Mouse (Mus musculus) thymus, postnatal 36 days (tissue): ENCODE measurements around the gene Cox17.

Experiments used
- DNase-seq, 2 experiments: peaks; one replicate each; pipeline ENCODE4 v3.0.0; 2022; ENCODE audit warnings: mixed read lengths in 2 of 2

The Cox17 gene

DNA sequence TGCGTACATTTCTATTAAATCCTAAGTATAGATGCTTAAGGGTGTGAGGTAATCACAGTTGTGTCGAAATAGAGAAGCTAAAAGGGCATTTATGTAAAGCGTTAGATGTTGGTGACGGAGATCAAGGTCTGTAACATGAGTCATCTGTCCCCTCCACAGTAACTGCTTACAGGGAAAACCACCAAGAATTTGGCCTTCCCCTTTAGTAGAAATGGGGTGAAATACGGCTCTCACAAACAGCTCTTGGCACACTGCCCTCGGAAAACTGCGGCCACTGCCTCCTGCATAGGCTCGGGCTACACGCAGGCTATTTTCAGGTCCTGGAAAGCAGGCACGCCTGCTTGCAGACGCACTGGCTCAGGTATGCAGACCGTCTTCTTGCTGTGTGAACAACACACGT lies 49.4 kb downstream of the Cox17 start:
- DNase-seq = no peak

DNA sequence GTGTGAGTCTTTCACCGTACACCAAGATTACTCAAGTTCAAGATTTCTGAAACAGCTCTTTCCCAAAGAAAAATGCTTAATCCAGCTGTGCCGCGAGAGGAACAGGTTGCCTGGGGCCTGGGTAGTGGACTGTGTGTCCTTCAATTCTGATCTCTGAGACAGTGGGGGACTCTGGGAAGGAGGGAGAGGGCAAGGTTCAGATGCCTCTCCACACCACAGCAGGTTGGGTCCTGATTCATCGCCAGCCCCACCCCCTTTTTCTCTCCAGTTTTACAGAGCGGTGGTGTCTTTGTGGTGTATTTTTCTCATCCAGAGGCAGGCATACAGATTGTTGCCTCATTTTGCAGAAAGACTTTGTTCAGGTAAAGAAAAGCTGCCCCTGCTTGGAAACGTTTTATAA lies 51.5 kb downstream of the Cox17 start:
- DNase-seq = no peak

DNA sequence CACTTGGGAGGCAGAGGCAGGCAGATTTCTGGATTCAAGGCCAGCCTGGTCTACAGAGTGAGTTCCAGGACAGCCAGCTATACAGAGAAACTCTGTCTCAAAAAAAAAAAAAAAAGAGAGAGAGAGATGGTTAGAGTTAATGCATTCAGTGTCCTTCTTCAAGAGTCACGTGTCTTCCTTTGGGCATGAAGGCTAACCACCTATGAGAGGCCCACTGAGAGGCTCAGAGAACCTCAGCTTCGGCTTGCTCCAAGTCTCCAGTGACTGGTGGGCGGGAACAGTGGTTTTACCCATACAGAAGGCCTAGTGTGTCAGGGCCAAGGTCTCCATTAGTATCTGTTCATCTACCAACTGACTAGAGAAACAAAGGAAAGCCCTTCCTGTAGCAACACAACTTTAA lies 52.3 kb downstream of the Cox17 start:
- DNase-seq = no peak

DNA sequence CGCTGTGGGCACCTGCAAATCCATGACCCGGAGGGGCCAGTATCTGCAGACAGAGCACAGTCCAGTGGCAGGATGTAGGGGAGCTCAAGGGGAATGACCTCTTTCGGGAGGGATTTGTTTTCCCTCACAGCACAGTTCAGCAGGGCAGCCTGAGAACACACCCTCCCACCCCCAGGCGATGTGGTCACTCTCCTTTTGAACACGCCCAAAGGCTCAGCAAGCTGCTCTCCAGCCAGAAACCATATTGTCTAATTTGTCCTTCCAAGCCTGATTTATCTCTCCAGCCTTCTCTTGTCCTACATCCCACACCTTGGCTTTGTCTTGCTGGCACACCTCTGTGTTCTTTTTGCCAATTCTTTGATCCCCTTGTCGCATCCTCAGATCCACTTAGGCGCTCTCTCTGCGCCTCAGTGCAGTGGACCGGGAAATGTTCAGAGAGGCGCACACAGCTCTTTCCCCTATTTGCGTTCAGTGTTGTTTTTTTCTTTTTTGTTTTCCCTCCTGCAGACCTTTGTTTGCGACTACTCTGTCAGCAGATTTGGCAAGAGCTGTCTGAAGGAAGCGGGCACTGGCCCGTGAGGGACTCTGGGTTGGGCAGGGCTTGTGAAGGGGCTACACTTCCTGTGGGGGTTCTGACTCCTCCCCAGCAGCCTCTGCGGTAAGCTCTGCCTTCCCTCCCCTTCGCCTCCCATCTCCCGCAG lies 52.9 kb downstream of the Cox17 start:
- DNase-seq = peak; percentile 59 to 70

DNA sequence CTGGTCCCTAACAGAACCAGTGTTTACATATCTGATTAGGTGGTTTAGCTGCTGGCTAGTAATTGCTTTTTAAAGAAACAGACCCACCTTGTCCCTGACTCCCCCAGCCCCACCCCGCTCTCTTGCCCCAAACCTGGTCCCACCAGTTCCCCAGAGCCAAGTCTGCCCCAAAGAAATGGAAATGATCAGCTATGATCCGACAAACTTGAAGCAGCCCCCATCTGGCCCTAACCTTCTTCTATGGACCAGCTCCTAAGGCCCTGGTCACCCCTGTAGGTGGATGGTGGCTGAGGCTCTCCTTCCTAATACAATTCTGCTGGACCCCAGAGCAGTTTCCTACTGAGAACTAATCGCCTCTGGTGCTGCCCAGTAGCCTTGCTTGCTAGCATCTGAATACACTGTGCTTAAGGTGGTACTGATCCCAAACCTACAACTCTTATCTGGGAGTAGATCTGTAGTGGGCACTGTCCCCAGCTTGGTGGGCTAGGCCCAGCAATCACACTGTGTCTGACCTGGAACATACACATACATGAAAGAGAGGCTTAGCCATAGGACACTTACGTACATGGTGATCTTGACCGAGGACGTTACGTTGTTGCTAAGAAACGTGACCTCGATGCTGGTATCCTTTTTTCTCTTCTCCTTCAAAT lies 53.6 kb downstream of the Cox17 start:
- DNase-seq = no peak

DNA sequence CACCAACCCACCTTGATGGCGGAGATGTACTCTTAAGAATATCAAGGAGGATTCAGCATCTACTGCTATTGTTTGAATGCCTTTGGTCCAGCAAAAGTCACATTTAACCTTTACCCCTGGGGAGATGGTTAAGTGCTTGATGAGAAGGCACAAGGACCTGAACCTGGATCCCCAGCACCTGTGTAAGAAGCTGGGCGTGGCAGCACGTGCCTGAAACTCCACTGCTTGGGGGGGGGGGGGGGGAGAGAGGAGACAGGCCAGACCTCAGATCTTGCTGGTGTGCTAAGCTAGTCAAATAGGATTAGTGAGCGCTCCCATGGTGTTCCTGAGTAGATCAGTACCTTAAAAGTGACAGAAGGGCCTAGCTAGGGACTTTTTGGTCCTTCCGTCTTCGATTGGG lies 54.7 kb downstream of the Cox17 start:
- no peak for DNase-seq
